Comparison of ENCODE assay signal across 25 mouse cellular contexts in genomic region chr9:3996686-3997085, GRCm38 (mm10).
"Had no signal": no experiment of that assay in that cellular context is flagged by ENCODE, and none has a peak within 500 bp of the region (broad histone marks: within the 10 kb centered on the region; RNA-seq: fewer than 3 reads in every experiment).

No protein-coding gene starts in this region.

- DNase-seq: cerebellum, adult 9-11 months; cerebellum, postnatal 10 days; cerebellum, postnatal 14 days; cerebellum, postnatal 25 days; cerebellum, postnatal 36 days; embryo, embryonic 11 days; forebrain, postnatal 0 days; gastrocnemius, adult 2 months; gastrocnemius, postnatal 10 days; gastrocnemius, postnatal 14 days; gastrocnemius, postnatal 25 days; gastrocnemius, postnatal 36 days; heart, adult 11 months; heart, adult 18-20 months; heart, adult 2 months had no signal

- H3K4me3 ChIP-seq: embryonic facial prominence, embryonic 10.5 days; embryonic facial prominence, embryonic 12.5 days; embryonic facial prominence, embryonic 13.5 days; embryonic facial prominence, embryonic 15.5 days; erythroblast, embryonic 14.5 days; forebrain, embryonic 10.5 days; forebrain, embryonic 12.5 days; forebrain, embryonic 13.5 days; forebrain, embryonic 15.5 days; gastrocnemius, adult 2 months; heart, adult 2 months; heart, embryonic 10.5 days had no signal

- H3K27me3 ChIP-seq: embryonic facial prominence, embryonic 12.5 days; embryonic facial prominence, embryonic 13.5 days; embryonic facial prominence, embryonic 15.5 days; forebrain, embryonic 12.5 days; forebrain, embryonic 13.5 days; forebrain, embryonic 15.5 days had no signal

- H3K36me3 ChIP-seq: embryonic facial prominence, embryonic 10.5 days; embryonic facial prominence, embryonic 12.5 days; embryonic facial prominence, embryonic 13.5 days; embryonic facial prominence, embryonic 15.5 days; forebrain, embryonic 10.5 days; forebrain, embryonic 12.5 days; forebrain, embryonic 15.5 days; heart, embryonic 10.5 days had no signal

- H3K4me1 ChIP-seq: embryonic facial prominence, embryonic 10.5 days; embryonic facial prominence, embryonic 12.5 days; embryonic facial prominence, embryonic 13.5 days; embryonic facial prominence, embryonic 15.5 days; forebrain, embryonic 10.5 days; forebrain, embryonic 12.5 days; forebrain, embryonic 13.5 days; forebrain, embryonic 15.5 days; heart, embryonic 10.5 days had no signal

- H3K27ac ChIP-seq: embryonic facial prominence, embryonic 10.5 days; embryonic facial prominence, embryonic 12.5 days; embryonic facial prominence, embryonic 13.5 days; embryonic facial prominence, embryonic 15.5 days; forebrain, embryonic 10.5 days; forebrain, embryonic 12.5 days; forebrain, embryonic 13.5 days; forebrain, embryonic 15.5 days; gastrocnemius, adult 2 months; heart, adult 2 months; heart, embryonic 10.5 days had no signal
